Mouse (Mus musculus): Measurements from ENCODE around the gene Prorsd1.

- TF ChIP-seq POLR2A (IDR thresholded peaks at IDR 0.05; ENCODE audit: insufficient read depth, low read depth, low read length) (no peak), CTCF (IDR thresholded peaks at IDR 0.05; ENCODE audit: insufficient read depth, low read depth, low read length) (no peak)
These were observed 29.6 kb upstream of the Prorsd1 start for GRCm38 (mm10) chr11:29544225-29544945.

Data from olfactory bulb, adult 2 months (tissue).